Mouse (Mus musculus) cortical plate, adult 2 months (tissue): ENCODE data around the gene Gatd1. TPM values are rescaled to one million over a fixed set of nuclear protein-coding genes. Genes with fewer than 3 reads are reported as not detected.

Source experiments
- H3K27ac ChIP-seq: fragments of 200-500 bp; 2 replicates; pipeline ENCODE4 v1.5.1; 2012; ENCODE audit warnings: low read length, control low read depth, inconsistent platforms; ENCODE audit not compliant: insufficient read depth
- H3K4me1 ChIP-seq: fragments of 200-500 bp; 2 replicates; pipeline ENCODE4 v1.6.1; 2011; ENCODE audit warnings: low read length; ENCODE audit not compliant: control insufficient read depth, insufficient read depth
- H3K4me3 ChIP-seq: fragments of 200-500 bp; 2 replicates; pipeline ENCODE4 v1.5.1; 2011; ENCODE audit warnings: mild to moderate bottlenecking, low read length, control low read depth; ENCODE audit not compliant: insufficient read depth
- CTCF ChIP-seq: fragments of 200-500 bp; IDR thresholded peaks from 2 replicates; pipeline ENCODE4 v1.5.1; 2011; ENCODE audit warnings: mild to moderate bottlenecking, control low read depth, low read length; ENCODE audit not compliant: insufficient read depth; ENCODE audit errors: extremely low read depth
- POLR2A ChIP-seq: fragments of 200-500 bp; IDR thresholded peaks from 2 replicates; pipeline ENCODE4 v1.6.1; 2011; ENCODE audit warnings: mild to moderate bottlenecking, low read length, control low read depth; ENCODE audit not compliant: insufficient read depth; ENCODE audit errors: extremely low read depth
- polyA plus RNA-seq: library from polyadenylated mRNA; depleted of rRNA; stranded (reverse); fragments of >200 nt; gene quantifications from 2 replicates; pipeline ENCODE4 v1.2.3, GENCODE M21; 2012; rRNA removed

Gatd1 gene
- 57.0 and 58.9 TPM in 2 replicates for polyA plus RNA-seq

DNA sequence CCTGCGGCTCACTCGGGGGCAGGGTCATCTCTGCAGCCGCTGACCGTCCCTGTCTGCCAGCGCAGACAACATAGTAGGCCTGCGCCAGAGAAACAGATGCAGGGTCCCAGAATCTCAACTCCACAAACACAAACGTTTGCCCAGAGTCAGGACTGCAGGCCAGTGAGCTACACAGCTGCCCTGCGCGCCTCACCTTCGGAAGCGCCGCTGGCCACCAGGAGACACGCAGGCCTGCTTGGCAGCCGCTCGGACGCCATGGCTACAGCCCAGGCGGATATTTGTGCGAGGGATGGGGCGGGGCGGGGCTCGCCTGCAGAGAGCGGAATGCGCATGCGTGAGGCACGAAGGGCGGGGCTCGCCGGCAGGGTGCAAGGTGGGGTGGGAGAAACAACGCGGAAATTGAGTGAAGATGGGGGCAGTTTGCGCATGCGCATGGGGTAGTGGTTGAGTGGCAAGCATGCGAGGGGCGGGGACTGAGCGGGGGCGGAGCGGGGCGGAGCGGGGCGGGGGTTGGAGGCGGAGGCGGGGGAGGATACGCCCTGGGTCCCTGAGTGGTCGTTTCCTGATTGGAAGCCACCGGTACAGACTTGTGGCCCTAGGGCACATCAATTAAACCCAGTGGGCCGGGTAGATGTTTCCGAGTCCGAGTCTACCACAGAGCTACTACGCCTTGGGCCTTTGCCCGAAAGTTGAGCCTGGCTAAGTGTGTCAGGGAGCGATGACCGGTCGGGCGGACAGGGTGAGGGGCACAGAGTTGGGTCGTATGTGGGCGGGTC is at the start of gene Gatd1:
Gatd1 (minus strand) TSS at position 328 of the 776 bp plus-strand sequence.
- Histone ChIP-seq H3K4me3 (peak within 1 kb of the TSS; percentile 62), H3K27ac (peak within 1 kb of the TSS; percentile 30), H3K4me1 (no peaks in the 10 kb centered on the region; the same call in 1 of the 2 replicates)
- TF ChIP-seq POLR2A (peak; percentile 86), CTCF (no peak)

DNA sequence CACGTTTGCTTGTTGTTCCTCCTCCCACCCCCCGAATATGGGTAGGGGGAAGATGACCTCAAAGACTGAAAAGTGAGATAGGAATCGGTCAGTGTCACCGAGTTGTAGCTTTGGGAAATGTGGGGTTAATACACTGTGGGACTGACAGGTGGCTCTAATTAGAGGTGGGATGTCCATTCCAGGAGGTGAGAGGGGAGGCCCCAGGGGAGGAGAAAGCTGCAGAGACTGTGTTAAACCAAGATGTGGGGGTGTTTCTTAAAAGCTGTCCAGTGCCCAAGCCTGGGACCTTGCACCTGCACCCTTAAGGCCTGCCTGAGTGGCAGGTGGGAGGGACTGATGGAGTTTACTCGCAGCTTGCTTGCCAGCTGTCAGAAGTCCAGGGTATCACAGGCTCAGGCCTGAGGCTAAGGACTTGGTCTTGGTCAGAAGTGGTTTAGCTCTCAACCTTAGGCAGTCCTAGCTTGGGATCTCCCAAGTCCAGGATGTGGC is 48.4 kb upstream of the Gatd1 start:
- Histone ChIP-seq H3K27ac (no peak overlapping the region), H3K4me3 (no peak overlapping the region), H3K4me1 (no peaks in the 10 kb centered on the region)
- TF ChIP-seq CTCF, result no peak
- TF ChIP-seq POLR2A, result no peak

DNA sequence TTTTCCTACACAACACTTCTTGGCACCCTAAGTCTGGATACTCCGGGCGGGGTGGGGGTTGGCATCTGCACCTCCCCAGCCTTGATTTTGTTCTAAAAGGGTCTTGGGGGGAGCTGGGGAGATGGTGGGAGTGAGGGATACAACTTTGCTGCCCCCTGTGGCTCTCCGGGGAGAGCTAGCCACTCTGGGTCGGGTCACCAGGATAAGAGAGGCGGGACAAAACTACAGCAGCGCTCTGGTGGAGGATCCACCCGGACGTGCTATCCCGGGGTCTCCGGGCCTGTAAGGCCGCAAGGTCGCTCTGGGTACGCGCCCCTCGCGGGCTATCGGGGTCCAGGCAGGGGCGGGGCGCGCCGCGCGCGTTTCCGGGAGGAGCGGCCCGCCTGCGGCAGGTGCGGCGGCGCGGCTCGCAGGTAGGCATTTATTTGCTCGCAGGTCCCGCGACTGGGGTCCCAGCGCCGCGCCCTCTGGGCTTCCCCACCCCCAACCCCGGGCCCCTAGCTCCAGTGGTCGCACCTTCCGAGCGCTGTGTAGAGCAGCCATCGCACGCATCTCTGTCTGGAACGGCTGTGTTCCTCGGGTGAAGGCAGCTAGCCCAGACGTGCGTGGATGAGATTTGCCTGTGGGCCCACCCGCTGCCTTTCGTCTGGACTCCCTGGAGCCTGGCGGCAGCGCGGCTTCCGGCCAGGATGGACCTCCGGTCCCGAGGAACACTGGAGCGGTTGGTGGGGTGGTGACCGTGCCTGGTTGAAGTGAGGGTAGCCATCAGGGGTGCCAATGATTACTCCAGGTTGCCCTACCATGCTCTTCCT is 47.8 kb upstream of the Gatd1 start:
- Histone ChIP-seq H3K27ac (no peak overlapping the region), H3K4me1 (no peaks in the 10 kb centered on the region), H3K4me3 (0 out of 2 replicates have a peak overlapping the region, but pooled peaks have one; percentile 14)
- no peak for TF ChIP-seq POLR2A

DNA sequence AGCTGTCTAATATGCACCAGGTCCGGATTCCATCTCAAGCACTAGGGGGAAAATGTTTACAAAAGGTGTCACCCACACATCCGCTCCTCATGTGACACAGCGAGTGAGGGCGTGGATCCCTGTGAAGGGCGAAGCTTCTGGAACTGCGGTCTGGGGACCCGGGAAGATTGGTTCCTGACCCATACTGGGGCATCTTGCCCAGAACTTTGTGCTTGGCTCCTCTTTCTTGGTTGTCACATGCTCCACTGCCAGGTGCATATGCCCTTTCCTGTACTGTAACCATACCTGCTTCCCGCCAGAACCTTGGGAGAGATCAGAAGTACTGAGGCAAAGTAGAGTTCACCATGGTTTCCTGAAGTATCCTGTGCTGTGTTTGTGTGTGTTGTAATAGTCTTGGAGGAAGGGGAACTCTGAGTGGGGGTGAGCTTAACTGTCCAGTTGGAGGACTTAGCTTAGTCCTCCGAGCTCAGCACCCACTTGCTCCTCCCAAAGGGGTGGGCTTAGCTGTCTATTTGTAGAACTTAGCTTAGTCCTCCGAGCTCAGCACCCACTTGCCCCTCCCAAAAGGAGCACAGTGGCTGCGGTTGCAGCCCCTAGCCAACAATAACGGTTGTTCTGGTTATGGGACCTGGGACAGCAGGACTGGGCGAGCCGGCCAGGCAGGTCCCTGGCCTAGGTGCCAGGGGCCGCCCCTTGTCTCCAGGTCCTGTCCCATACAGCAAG is 46.6 kb upstream of the Gatd1 start, which contains the start of gene Cracr2b:
Cracr2b (plus strand) TSS at position 704 of the 723 bp plus-strand sequence.
- TF ChIP-seq POLR2A (no peak), CTCF (no peak)
- H3K4me3 ChIP-seq, result 0 out of 2 replicates have a peak within 1 kb of the TSS, but pooled peaks have one; percentile 14
- H3K4me1 ChIP-seq, result no peaks in the 10 kb centered on the region; the same call in 1 of the 2 replicates
- peak within 1 kb of the TSS; percentile 15; the same call in 1 of the 2 replicates for H3K27ac ChIP-seq

DNA sequence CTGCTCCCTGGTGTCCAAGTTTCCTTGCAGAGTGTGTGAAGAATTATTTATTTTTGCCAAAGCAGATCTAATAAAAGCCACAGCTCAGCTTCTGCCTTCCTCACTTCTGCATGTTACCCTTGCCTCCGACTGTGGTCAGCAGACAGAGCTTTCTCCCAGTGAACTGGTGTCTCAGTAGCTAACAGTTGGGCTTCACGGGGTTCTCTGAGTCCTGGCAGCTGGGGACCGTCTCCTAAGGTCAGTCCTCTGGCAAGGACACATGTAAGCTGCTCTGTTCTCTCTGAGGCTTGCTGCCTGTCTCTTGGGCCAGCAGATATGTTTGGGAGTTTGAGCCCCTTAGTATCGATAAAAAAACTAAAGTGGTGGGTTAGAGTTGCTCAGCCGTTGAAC is 46.1 kb upstream of the Gatd1 start:
- Histone ChIP-seq H3K4me3 (no peak overlapping the region), H3K4me1 (no peaks in the 10 kb centered on the region; the same call in 1 of the 2 replicates), H3K27ac (no peak overlapping the region)
- TF ChIP-seq POLR2A, result no peak
- no peak for TF ChIP-seq CTCF

DNA sequence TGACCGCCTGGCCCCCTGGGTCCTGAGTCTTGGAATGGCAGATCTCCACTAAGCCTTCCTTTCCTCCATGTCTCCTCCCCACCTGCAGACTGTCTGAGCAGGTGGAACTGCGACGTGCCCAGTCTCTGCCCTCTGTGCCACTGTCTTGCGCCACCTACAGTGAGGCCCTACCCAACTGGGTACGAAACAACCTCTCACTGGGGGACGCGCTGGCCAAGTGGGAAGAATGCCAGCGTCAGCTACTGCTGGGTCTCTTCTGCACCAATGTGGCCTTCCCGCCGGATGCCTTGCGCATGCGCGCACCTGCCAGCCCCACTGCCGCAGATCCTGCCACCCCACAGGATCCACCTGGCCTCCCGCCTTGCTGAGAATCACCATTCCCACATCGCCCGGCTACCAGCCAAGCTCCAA is 45.4 kb upstream of the Gatd1 start:
- Histone ChIP-seq H3K4me1 (no peaks in the 10 kb centered on the region; the same call in 1 of the 2 replicates), H3K4me3 (no peak overlapping the region), H3K27ac (no peak overlapping the region)
- TF ChIP-seq CTCF, result no peak
- no peak for TF ChIP-seq POLR2A

DNA sequence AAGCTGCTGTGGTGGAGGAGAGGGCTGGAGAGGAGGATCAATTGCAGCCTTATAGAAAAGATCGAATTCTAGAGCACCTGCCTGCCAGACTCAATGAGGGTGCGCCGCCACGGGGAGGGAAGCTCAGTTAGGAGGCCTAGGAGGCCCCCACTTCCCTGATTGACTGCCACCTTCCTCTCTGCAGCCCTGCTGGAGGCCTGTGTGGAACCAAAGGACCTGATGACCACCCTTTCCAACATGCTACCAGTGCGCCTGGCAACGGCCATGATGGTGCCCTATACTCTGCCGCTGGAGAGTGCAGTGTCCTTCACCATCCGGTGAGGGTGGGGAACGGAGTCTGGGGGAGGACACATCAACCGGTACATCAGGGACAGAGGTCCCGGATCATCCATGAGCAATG is 44.7 kb upstream of the Gatd1 start:
- Histone ChIP-seq H3K4me3 (no peak overlapping the region), H3K27ac (no peak overlapping the region), H3K4me1 (no peaks in the 10 kb centered on the region; the same call in 1 of the 2 replicates)
- TF ChIP-seq CTCF (no peak), POLR2A (no peak)

DNA sequence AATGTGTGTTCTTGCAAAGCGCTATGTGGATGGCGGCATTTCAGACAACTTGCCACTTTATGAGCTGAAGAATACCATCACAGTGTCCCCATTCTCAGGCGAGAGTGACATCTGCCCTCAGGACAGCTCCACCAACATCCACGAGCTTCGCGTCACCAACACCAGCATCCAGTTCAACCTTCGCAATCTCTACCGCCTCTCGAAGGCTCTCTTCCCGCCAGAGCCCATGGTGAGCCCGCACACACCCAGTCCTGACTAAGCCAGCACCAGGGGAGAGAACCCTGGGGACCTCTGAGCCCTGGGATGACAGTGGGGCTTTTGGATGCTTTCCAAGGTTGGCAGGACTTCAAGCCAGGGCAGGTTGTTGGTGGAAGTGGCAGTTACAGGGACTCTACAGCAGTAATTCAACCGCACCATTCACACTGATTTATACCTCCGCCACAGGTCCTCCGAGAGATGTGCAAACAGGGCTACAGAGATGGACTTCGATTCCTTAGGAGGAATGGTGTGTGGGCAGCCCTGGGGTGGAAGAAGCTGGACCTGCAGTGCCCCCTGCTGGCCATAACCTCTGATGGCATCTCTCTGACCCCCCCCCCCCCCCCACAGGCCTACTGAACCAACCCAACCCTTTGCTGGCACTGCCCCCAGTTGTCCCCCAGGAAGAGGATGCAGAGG is 44.2 kb upstream of the Gatd1 start:
- Histone ChIP-seq H3K4me3 (no peak overlapping the region), H3K4me1 (no peaks in the 10 kb centered on the region; the same call in 1 of the 2 replicates), H3K27ac (no peak overlapping the region)
- peak; percentile 40; the same call in 1 of the 2 replicates for TF ChIP-seq CTCF
- no peak for TF ChIP-seq POLR2A
